Mouse (Mus musculus) layer of hippocampus, postnatal 25 days (tissue): ENCODE data around the gene Hvcn1. TPM values are rescaled to one million over a fixed set of nuclear protein-coding genes. Genes with fewer than 3 reads are reported as not detected.
"Not testable (repeated sequence)": the region's sequence is repeated elsewhere in the genome, so short reads cannot be mapped to it uniquely, and the experiment has no call there.

Experiments used
- DNase-seq, 2 experiments: peaks; one replicate each; pipeline ENCODE4 v3.0.0; 2022; ENCODE audit warnings: mixed read lengths in 2 of 2, low spot score in 1 of 2; ENCODE audit errors: extremely low spot score in 1 of 2
- total RNA-seq, 2 experiments: library from RNA; stranded (reverse); gene quantifications; 2 replicates each; pipeline ENCODE4 v1.2.3; 2021

Hvcn1 gene
- total RNA-seq, result 1 to 10 TPM; 3.2 to 3.6 TPM

GRCm38 (mm10) chr5:122206475-122206874 lies at the start of gene Hvcn1:
TSS of gene Hvcn1 (plus strand) at chr5:122206804.
- no peak for DNase-seq

GRCm38 (mm10) chr5:122157827-122158381 lies 48.7 kb upstream of the Hvcn1 start, which contains the start of gene Ppp1cc:
TSS of gene Ppp1cc (plus strand) at chr5:122158278.
- DNase-seq, result peak; percentile 83 to 86

GRCm38 (mm10) chr5:122158557-122159515 lies 47.8 kb upstream of the Hvcn1 start:
- no peak for DNase-seq

GRCm38 (mm10) chr5:122163194-122163593 lies 43.4 kb upstream of the Hvcn1 start:
- DNase-seq, result no peak

GRCm38 (mm10) chr5:122164011-122164410 lies 42.6 kb upstream of the Hvcn1 start:
- no peak for DNase-seq

- no peak for DNase-seq
Measured at GRCm38 (mm10) chr5:122165233-122165915, 41.2 kb upstream of the Hvcn1 start.

GRCm38 (mm10) chr5:122166636-122167161 lies 39.9 kb upstream of the Hvcn1 start:
- no peak for DNase-seq

GRCm38 (mm10) chr5:122168344-122169069 lies 38.1 kb upstream of the Hvcn1 start:
- DNase-seq, result no peak

- no peak for DNase-seq
Measured at GRCm38 (mm10) chr5:122171058-122171457, 35.5 kb upstream of the Hvcn1 start.

GRCm38 (mm10) chr5:122175402-122175801 lies 31.2 kb upstream of the Hvcn1 start:
- no peak for DNase-seq

GRCm38 (mm10) chr5:122175961-122176360 lies 30.6 kb upstream of the Hvcn1 start:
- no peak for DNase-seq

- DNase-seq, result peak in 1 of 2 experiments; percentile 47
Measured at GRCm38 (mm10) chr5:122176398-122176797, 30.2 kb upstream of the Hvcn1 start.

- DNase-seq, result no peak
Measured at GRCm38 (mm10) chr5:122179665-122180064, 26.9 kb upstream of the Hvcn1 start.

- no peak for DNase-seq
Measured at GRCm38 (mm10) chr5:122184283-122184806, 22.3 kb upstream of the Hvcn1 start.

- DNase-seq, result not testable (repeated sequence)
Measured at GRCm38 (mm10) chr5:122184858-122185257, 21.7 kb upstream of the Hvcn1 start.

- DNase-seq, result no peak
Measured at GRCm38 (mm10) chr5:122189115-122189514, 17.5 kb upstream of the Hvcn1 start.

GRCm38 (mm10) chr5:122190465-122190864 lies 16.1 kb upstream of the Hvcn1 start:
- DNase-seq, result no peak

GRCm38 (mm10) chr5:122191269-122192063 lies 15.1 kb upstream of the Hvcn1 start:
- no peak for DNase-seq

- no peak for DNase-seq
Measured at GRCm38 (mm10) chr5:122192347-122192746, 14.3 kb upstream of the Hvcn1 start.
